Mouse (Mus musculus) myocyte (in vitro differentiated cells): Measurements from ENCODE around the gene Elmsan1. TPM values are rescaled to one million over a fixed set of nuclear protein-coding genes. Genes with fewer than 3 reads are reported as not detected.

Experiments
- H3K27me3 ChIP-seq: one replicate; pipeline ENCODE4 v1.6.1; 2011; ENCODE audit not compliant: control insufficient read depth, insufficient read depth, insufficient read length
- H3K36me3 ChIP-seq: one replicate; pipeline ENCODE4 v1.6.1; 2011; ENCODE audit not compliant: control insufficient read depth, insufficient read depth
- H3K4me2 ChIP-seq: one replicate; pipeline ENCODE4 v1.6.1; 2011; ENCODE audit warnings: low read depth, control low read depth
- H3K4me3 ChIP-seq: one replicate; pipeline ENCODE4 v1.5.1; 2011; ENCODE audit warnings: mild to moderate bottlenecking, control low read depth, moderate library complexity
- H3K79me2 ChIP-seq: one replicate; pipeline ENCODE4 v1.6.1; 2011; ENCODE audit not compliant: control insufficient read depth, insufficient read depth
- H3ac ChIP-seq: one replicate; pipeline ENCODE4 v1.6.1; 2011; ENCODE audit not compliant: control insufficient read depth, insufficient read length
- CEBPB ChIP-seq: IDR thresholded peaks from 2 replicates; pipeline ENCODE4 v1.6.1; 2011; ENCODE audit warnings: mild to moderate bottlenecking, moderate library complexity; ENCODE audit not compliant: poor library complexity, insufficient read depth, severe bottlenecking
- E2F4 ChIP-seq: IDR thresholded peaks from one replicate; pipeline ENCODE4 v1.6.1; 2011; ENCODE audit warnings: mild to moderate bottlenecking, control low read depth, moderate library complexity; ENCODE audit not compliant: insufficient read depth
- MAX ChIP-seq: IDR thresholded peaks from one replicate; pipeline ENCODE4 v1.6.1; 2011; ENCODE audit warnings: low read depth, mild to moderate bottlenecking, control low read depth
- MYOD1 ChIP-seq, 3 experiments: IDR thresholded peaks; one replicate each; pipeline ENCODE4 v1.6.1; 2011; ENCODE audit warnings: control low read depth in 2 of 3, low read depth in 2 of 3, mild to moderate bottlenecking in 2 of 3, moderate library complexity in 1 of 3; ENCODE audit not compliant: insufficient read length in 2 of 3, control insufficient read depth in 1 of 3
- MYOG ChIP-seq, 3 experiments: IDR thresholded peaks; one replicate each; pipeline ENCODE4 v1.6.1; 2011; ENCODE audit warnings: control low read depth in 2 of 3, low read depth in 2 of 3, mild to moderate bottlenecking in 2 of 3; ENCODE audit not compliant: insufficient read length in 2 of 3, control insufficient read depth in 1 of 3, insufficient read depth in 1 of 3
- POLR2A ChIP-seq: IDR thresholded peaks from one replicate; pipeline ENCODE4 v1.6.1; 2011; ENCODE audit warnings: low read depth, mild to moderate bottlenecking, control low read depth, moderate library complexity; ENCODE audit not compliant: insufficient read length
- POLR2AphosphoS2 ChIP-seq: IDR thresholded peaks from one replicate; pipeline ENCODE4 v1.6.1; 2011; ENCODE audit warnings: low read depth, control low read depth; ENCODE audit not compliant: insufficient read length
- REST ChIP-seq: IDR thresholded peaks from one replicate; pipeline ENCODE4 v1.6.1; 2011; ENCODE audit warnings: mild to moderate bottlenecking, control low read depth, moderate library complexity; ENCODE audit not compliant: insufficient read depth, insufficient read length
- SRF ChIP-seq: IDR thresholded peaks from one replicate; pipeline ENCODE4 v1.6.1; 2011; ENCODE audit warnings: low read depth; ENCODE audit not compliant: control insufficient read depth, insufficient read length
- TCF12 ChIP-seq: IDR thresholded peaks from one replicate; pipeline ENCODE4 v1.6.1; 2011; ENCODE audit warnings: mild to moderate bottlenecking, control low read depth; ENCODE audit not compliant: poor library complexity, insufficient read depth, severe bottlenecking
- TCF3 ChIP-seq: IDR thresholded peaks from one replicate; pipeline ENCODE4 v1.6.1; 2011; ENCODE audit warnings: low read depth, control low read depth; ENCODE audit not compliant: insufficient read length
- USF1 ChIP-seq: IDR thresholded peaks from one replicate; pipeline ENCODE4 v1.6.1; 2011; ENCODE audit warnings: low read depth, mild to moderate bottlenecking, control low read depth, moderate library complexity
- polyA plus RNA-seq: library from polyadenylated mRNA; unstranded; fragments of >200 nt; fragmentation: generic; extraction: Trizol; gene quantifications from one replicate; pipeline ENCODE4 v1.2.1, GENCODE M21; 2012; ENCODE audit warnings: missing spikeins

Elmsan1 gene
- polyA plus RNA-seq, 1 experiment, result 13.7 TPM

- Histone ChIP-seq H3K79me2 (no peaks in the 10 kb centered on the region), H3K36me3 (no peaks in the 10 kb centered on the region), H3K27me3 (no peaks in the 10 kb centered on the region), H3ac (no peak overlapping the region), H3K4me3 (no peak overlapping the region), H3K4me2 (no peak overlapping the region)
- TF ChIP-seq MAX (no peak), USF1 (no peak), MYOD1 (IDR thresholded peaks at IDR 0.05; ENCODE audit: control insufficient read depth in 1 of 3, insufficient read length in 2 of 3, low read depth in 2 of 3) (no peak), TCF12 (no peak), SRF (no peak), REST (no peak), E2F4 (no peak), CEBPB (no peak), MYOG (IDR thresholded peaks at IDR 0.05; ENCODE audit: control insufficient read depth in 1 of 3, insufficient read depth in 1 of 3, insufficient read length in 2 of 3, low read depth in 2 of 3) (no peak), TCF3 (no peak), POLR2AphosphoS2 (no peak), POLR2A (no peak)
Measured at GRCm38 (mm10) chr12:84235577-84235976, 16.9 kb upstream of the Elmsan1 start.

- no peak overlapping the region for H3K4me2 ChIP-seq
- H3K27me3 ChIP-seq, result no peaks in the 10 kb centered on the region
- TF ChIP-seq CEBPB (no peak), SRF (no peak), TCF3 (no peak), MAX (no peak), MYOG (IDR thresholded peaks at IDR 0.05; ENCODE audit: control insufficient read depth in 1 of 3, insufficient read depth in 1 of 3, insufficient read length in 2 of 3, low read depth in 2 of 3) (no peak), MYOD1 (IDR thresholded peaks at IDR 0.05; ENCODE audit: control insufficient read depth in 1 of 3, insufficient read length in 2 of 3, low read depth in 2 of 3) (no peak), REST (no peak), POLR2A (no peak), USF1 (no peak), POLR2AphosphoS2 (no peak), E2F4 (no peak), TCF12 (no peak)
- H3K36me3 ChIP-seq, result no peaks in the 10 kb centered on the region
- H3K4me3 ChIP-seq, result no peak overlapping the region
- H3ac ChIP-seq, result no peak overlapping the region
- H3K79me2 ChIP-seq, result no peaks in the 10 kb centered on the region
Measured at GRCm38 (mm10) chr12:84233488-84234100, 14.9 kb upstream of the Elmsan1 start.

- H3K79me2 ChIP-seq, result no peaks in the 10 kb centered on the region
- no peak overlapping the region for H3ac ChIP-seq
- H3K4me3 ChIP-seq, result no peak overlapping the region
- H3K36me3 ChIP-seq, result no peaks in the 10 kb centered on the region
- H3K27me3 ChIP-seq, result no peaks in the 10 kb centered on the region
- H3K4me2 ChIP-seq, result no peak overlapping the region
- TF ChIP-seq MYOD1 (IDR thresholded peaks at IDR 0.05; ENCODE audit: control insufficient read depth in 1 of 3, insufficient read length in 2 of 3, low read depth in 2 of 3), result no peak
- no peak for TF ChIP-seq REST
- TF ChIP-seq MYOG (IDR thresholded peaks at IDR 0.05; ENCODE audit: control insufficient read depth in 1 of 3, insufficient read depth in 1 of 3, insufficient read length in 2 of 3, low read depth in 2 of 3), result no peak
- TF ChIP-seq POLR2AphosphoS2, result no peak
- TF ChIP-seq USF1, result no peak
- no peak for TF ChIP-seq SRF
- no peak for TF ChIP-seq CEBPB
- no peak for TF ChIP-seq TCF3
- no peak for TF ChIP-seq POLR2A
- TF ChIP-seq E2F4, result no peak
- no peak for TF ChIP-seq TCF12
- no peak for TF ChIP-seq MAX
Measured at GRCm38 (mm10) chr12:84226117-84226840, 7.6 kb upstream of the Elmsan1 start.

GRCm38 (mm10) chr12:84222405-84222961, 3.8 kb upstream of the Elmsan1 start:
- no peaks in the 10 kb centered on the region for H3K36me3 ChIP-seq
- TF ChIP-seq POLR2A (no peak), POLR2AphosphoS2 (no peak), TCF3 (no peak), REST (no peak), E2F4 (no peak), MYOD1 (IDR thresholded peaks at IDR 0.05; ENCODE audit: control insufficient read depth in 1 of 3, insufficient read length in 2 of 3, low read depth in 2 of 3) (no peak), MAX (no peak), USF1 (peak; percentile 85), CEBPB (0 out of 2 replicates have a peak, but pooled peaks have one; percentile 18), MYOG (IDR thresholded peaks at IDR 0.05; ENCODE audit: control insufficient read depth in 1 of 3, insufficient read depth in 1 of 3, insufficient read length in 2 of 3, low read depth in 2 of 3) (no peak), TCF12 (no peak)
- H3K4me3 ChIP-seq, result peak overlapping the region; percentile 20
- peaks cover 7% of the 10 kb centered on the region for H3K79me2 ChIP-seq
- H3K4me2 ChIP-seq, result peak overlapping the region; percentile 79
- no peak overlapping the region for H3ac ChIP-seq
- H3K27me3 ChIP-seq, result no peaks in the 10 kb centered on the region
